Mouse (Mus musculus): ENCODE measurements around the gene Strap. TPM values are rescaled to one million over a fixed set of nuclear protein-coding genes. Genes with fewer than 3 reads are reported as not detected.
"Not testable (repeated sequence)": the region's sequence is repeated elsewhere in the genome, so short reads cannot be mapped to it uniquely, and the experiment has no call there.

Gene Strap
- polyA plus RNA-seq, 1 experiment from 2014 or later, result 188 TPM

- Histone ChIP-seq H3K27me3 (replicated peaks; ENCODE audit: control insufficient read depth, insufficient read depth, low read length) (no peaks in the 10 kb centered on the region), H3K9ac (replicated peaks; ENCODE audit: low read depth, low read length) (no peak overlapping the region), H3K4me3 (replicated peaks; ENCODE audit: low read length) (no peak overlapping the region), H3K36me3 (ENCODE audit: control insufficient read depth, insufficient read depth) (no peaks in the 10 kb centered on the region), H3K4me1 (replicated peaks; ENCODE audit: control insufficient read depth, insufficient read depth, low read length) (peaks cover 4% of the 10 kb centered on the region), H3K4me2 (ENCODE audit: low read length) (no peak overlapping the region), H3K9me3 (ENCODE audit: control insufficient read depth, low read length) (no peaks in the 10 kb centered on the region), H3K27ac (ENCODE audit: low read length) (no peak overlapping the region)
- 92% methylated on average over 3 of the region's 3 CpGs for WGBS
- ATAC-seq, result no peak
Measured at GRCm38 (mm10) chr6:137702186-137702585, 32.7 kb upstream of the Strap start.

DNA sequence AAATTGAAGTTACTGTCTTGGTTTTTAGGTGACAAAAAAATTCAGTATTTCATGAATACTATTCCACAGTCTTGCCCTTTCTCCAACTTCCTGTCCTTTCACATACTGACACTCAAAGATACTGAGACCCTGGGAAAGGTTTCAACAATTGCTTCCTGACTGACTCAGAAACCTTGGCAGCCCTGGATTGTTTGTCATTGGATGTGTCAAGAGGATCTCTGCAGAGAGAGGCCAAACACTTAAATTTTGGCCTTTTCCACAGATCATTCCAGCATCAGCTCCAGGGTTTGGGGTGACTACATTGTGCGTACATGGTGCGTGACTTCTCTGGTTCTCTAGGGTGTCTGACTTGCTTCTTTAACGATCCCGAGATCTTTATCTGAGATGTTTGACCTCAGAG lies 32.0 kb upstream of the Strap start:
- no peak overlapping the region for H3K27ac ChIP-seq (ENCODE audit: low read length)
- no peak for ATAC-seq
- H3K27me3 ChIP-seq (replicated peaks; ENCODE audit: control insufficient read depth, insufficient read depth, low read length), result no peaks in the 10 kb centered on the region
- H3K9ac ChIP-seq (replicated peaks; ENCODE audit: low read depth, low read length), result no peak overlapping the region
- 83% methylated on average over 4 of the region's 4 CpGs for WGBS
- H3K4me2 ChIP-seq (ENCODE audit: low read length), result no peak overlapping the region
- H3K9me3 ChIP-seq (ENCODE audit: control insufficient read depth, low read length), result no peaks in the 10 kb centered on the region
- peaks cover 4% of the 10 kb centered on the region for H3K4me1 ChIP-seq (replicated peaks; ENCODE audit: control insufficient read depth, insufficient read depth, low read length)
- H3K4me3 ChIP-seq (replicated peaks; ENCODE audit: low read length), result no peak overlapping the region
- H3K36me3 ChIP-seq (ENCODE audit: control insufficient read depth, insufficient read depth), result no peaks in the 10 kb centered on the region

DNA sequence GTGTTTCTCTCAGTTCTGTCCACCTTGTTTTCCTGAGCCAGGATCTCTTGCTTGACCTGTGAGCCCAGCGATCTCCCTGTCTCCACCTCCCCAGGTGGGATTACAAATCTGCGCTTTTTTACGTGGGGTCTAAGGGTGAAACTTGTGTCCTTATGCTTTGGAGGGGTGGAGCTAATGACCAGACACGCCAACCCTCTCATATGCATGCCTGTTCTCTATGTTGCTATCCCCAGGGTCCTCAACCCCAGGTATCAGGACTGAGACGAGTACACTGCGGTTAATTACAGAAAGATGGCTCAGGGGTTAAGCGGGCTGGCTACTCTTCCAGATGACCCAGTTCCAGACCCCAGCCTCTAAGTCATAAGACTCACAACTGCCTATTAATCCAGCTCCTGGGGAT lies 31.4 kb upstream of the Strap start:
- Histone ChIP-seq H3K9ac (replicated peaks; ENCODE audit: low read depth, low read length) (no peak overlapping the region), H3K4me3 (replicated peaks; ENCODE audit: low read length) (no peak overlapping the region), H3K36me3 (ENCODE audit: control insufficient read depth, insufficient read depth) (no peaks in the 10 kb centered on the region), H3K27me3 (replicated peaks; ENCODE audit: control insufficient read depth, insufficient read depth, low read length) (no peaks in the 10 kb centered on the region), H3K4me1 (replicated peaks; ENCODE audit: control insufficient read depth, insufficient read depth, low read length) (peaks cover 4% of the 10 kb centered on the region), H3K9me3 (ENCODE audit: control insufficient read depth, low read length) (no peaks in the 10 kb centered on the region), H3K4me2 (ENCODE audit: low read length) (no peak overlapping the region), H3K27ac (ENCODE audit: low read length) (no peak overlapping the region)
- ATAC-seq, result no peak
- 93% methylated on average over 7 of the region's 7 CpGs for WGBS

DNA sequence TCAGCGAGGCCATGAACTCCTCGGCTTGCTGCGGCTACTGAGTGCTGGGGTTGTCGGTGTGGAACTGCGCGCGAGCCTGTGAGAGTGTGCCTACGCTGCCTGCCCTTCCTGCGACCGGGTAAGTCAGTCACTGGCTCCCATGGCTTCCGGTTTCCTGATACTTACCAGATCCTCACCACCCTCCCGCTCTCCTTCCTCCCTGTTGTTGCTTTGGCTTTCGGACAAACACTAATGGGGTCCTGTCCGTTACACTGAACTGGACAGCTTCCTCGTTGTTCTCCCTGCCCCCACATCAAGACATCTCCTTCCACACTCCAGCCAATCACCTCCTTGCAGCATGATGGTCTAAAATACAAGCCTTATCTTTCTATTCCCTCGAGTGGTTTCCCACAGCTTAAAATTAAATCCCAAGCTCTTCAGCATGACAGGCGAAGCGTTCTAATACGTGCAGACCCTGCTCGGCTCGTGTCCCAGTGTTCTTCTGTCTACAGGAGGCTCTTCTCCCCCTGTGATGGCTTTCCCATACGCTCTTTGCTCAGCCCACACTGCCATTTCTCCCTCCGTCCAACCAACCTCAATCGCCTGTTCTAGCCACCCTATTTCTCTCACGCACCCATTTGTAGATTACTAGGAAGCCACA lies 30.5 kb upstream of the Strap start:
- Histone ChIP-seq H3K27me3 (replicated peaks; ENCODE audit: control insufficient read depth, insufficient read depth, low read length) (no peaks in the 10 kb centered on the region), H3K27ac (ENCODE audit: low read length) (no peak overlapping the region), H3K36me3 (ENCODE audit: control insufficient read depth, insufficient read depth) (no peaks in the 10 kb centered on the region), H3K9ac (replicated peaks; ENCODE audit: low read depth, low read length) (no peak overlapping the region), H3K4me3 (replicated peaks; ENCODE audit: low read length) (no peak overlapping the region), H3K4me1 (replicated peaks; ENCODE audit: control insufficient read depth, insufficient read depth, low read length) (peaks cover 4% of the 10 kb centered on the region), H3K4me2 (ENCODE audit: low read length) (no peak overlapping the region), H3K9me3 (ENCODE audit: control insufficient read depth, low read length) (no peaks in the 10 kb centered on the region)
- 86% methylated on average over 25 of the region's 25 CpGs for WGBS
- no peak for ATAC-seq

- Histone ChIP-seq H3K27ac (ENCODE audit: low read length) (no peak overlapping the region), H3K4me2 (ENCODE audit: low read length) (no peak overlapping the region), H3K36me3 (ENCODE audit: control insufficient read depth, insufficient read depth) (no peaks in the 10 kb centered on the region), H3K9me3 (ENCODE audit: control insufficient read depth, low read length) (no peaks in the 10 kb centered on the region), H3K4me3 (replicated peaks; ENCODE audit: low read length) (no peak overlapping the region), H3K27me3 (replicated peaks; ENCODE audit: control insufficient read depth, insufficient read depth, low read length) (no peaks in the 10 kb centered on the region), H3K9ac (replicated peaks; ENCODE audit: low read depth, low read length) (no peak overlapping the region), H3K4me1 (replicated peaks; ENCODE audit: control insufficient read depth, insufficient read depth, low read length) (no peaks in the 10 kb centered on the region)
- 92% methylated on average over 10 of the region's 10 CpGs for WGBS
- ATAC-seq, result no peak
Measured at GRCm38 (mm10) chr6:137706209-137706608, 28.7 kb upstream of the Strap start.

GRCm38 (mm10) chr6:137708726-137709405 lies 26.0 kb upstream of the Strap start:
- not testable (repeated sequence) for H3K36me3 ChIP-seq (ENCODE audit: control insufficient read depth, insufficient read depth); H3K4me2 ChIP-seq (ENCODE audit: low read length); H3K4me1 ChIP-seq (replicated peaks; ENCODE audit: control insufficient read depth, insufficient read depth, low read length); H3K9me3 ChIP-seq (ENCODE audit: control insufficient read depth, low read length); ATAC-seq; H3K4me3 ChIP-seq (replicated peaks; ENCODE audit: low read length); H3K9ac ChIP-seq (replicated peaks; ENCODE audit: low read depth, low read length); H3K27me3 ChIP-seq (replicated peaks; ENCODE audit: control insufficient read depth, insufficient read depth, low read length); H3K27ac ChIP-seq (ENCODE audit: low read length)
- WGBS, result 89% methylated on average over 13 of the region's 13 CpGs

DNA sequence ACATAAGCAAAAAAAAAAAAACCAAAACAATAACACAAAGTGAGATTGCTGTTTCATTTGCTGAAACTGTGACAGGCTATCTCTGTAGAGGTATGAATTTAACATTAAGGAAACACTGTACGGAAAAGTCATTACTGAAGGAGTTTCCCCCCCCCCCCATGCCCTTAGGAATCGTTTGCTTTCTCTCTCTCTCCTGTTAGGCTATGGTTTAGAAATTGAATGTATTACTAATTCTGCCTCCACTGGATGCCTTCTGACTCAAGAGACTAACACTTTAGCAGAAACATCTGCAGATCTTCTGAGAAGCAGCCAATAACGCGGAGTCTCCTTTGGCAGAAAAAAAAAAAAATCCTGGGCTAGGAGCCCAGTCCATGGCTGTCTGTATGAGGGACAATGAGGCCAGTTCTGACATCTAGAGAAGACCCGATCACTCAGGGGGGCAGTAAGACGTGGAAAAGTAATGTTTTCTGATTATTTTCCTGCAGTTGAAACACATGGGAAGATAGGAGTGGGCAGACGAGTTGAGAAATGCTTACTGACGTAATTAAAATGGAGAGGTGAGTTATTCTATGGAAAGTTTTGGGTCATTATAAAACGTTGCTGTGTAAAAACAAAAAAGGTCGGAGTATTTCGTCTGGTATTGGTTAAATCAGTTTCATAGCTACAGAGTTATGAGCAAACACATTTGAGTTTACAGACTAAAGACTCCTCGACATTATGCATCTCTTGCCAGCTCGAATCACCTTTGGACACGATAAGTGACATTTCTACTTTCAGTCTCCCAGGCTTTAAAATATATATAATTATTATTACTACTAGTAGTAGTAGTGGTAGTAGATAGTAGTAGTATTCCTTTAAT lies 24.5 kb upstream of the Strap start:
- H3K27me3 ChIP-seq (replicated peaks; ENCODE audit: control insufficient read depth, insufficient read depth, low read length), result no peaks in the 10 kb centered on the region
- H3K4me2 ChIP-seq (ENCODE audit: low read length), result no peak overlapping the region
- 73% methylated on average over 14 of the region's 14 CpGs for WGBS
- H3K4me3 ChIP-seq (replicated peaks; ENCODE audit: low read length), result no peak overlapping the region
- no peak overlapping the region for H3K27ac ChIP-seq (ENCODE audit: low read length)
- H3K9me3 ChIP-seq (ENCODE audit: control insufficient read depth, low read length), result no peaks in the 10 kb centered on the region
- no peak overlapping the region for H3K9ac ChIP-seq (replicated peaks; ENCODE audit: low read depth, low read length)
- ATAC-seq, result no peak
- no peaks in the 10 kb centered on the region for H3K36me3 ChIP-seq (ENCODE audit: control insufficient read depth, insufficient read depth)
- H3K4me1 ChIP-seq (replicated peaks; ENCODE audit: control insufficient read depth, insufficient read depth, low read length), result peaks cover 7% of the 10 kb centered on the region

DNA sequence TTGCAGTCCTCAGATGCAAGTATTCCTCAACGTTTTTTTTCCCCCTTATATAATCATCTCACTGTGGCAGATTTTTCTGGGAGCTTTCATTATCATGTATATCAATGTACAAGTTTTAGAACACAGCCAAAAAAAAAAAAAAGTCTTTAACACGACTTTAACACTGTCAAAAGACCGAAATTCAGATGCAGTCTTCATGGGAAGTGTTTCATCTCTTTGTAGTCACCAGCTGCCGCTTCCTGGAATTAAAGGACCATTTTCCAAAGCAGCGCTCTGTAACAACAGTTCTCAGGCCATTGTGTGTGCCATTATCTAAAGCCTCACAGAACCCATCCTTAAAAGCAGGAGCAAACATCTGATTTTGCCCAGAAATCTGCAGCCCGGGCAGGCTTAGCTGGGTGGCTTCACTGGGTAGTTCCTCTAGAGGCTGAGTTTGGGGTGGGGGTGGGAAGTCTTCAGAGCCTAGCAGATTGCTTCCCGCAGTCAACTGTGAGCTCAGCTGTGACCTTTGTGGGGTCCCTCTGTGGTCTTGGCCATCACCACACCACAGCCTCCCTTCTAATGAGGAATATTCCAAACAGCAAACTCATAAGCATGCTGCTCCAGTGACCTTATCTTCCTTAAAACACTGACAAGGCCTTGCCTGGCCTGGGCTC lies 22.1 kb upstream of the Strap start:
- peak; percentile 31; the same call in 1 of the 2 replicates for ATAC-seq
- 23% methylated on average over 7 of the region's 7 CpGs for WGBS
- H3K4me2 ChIP-seq (ENCODE audit: low read length), result no peak overlapping the region

GRCm38 (mm10) chr6:137713310-137713664 lies 21.6 kb upstream of the Strap start:
- 56% methylated on average over 3 of the region's 3 CpGs for WGBS
- ATAC-seq, result peak; percentile 74
- Histone ChIP-seq H3K4me2 (ENCODE audit: low read length) (no peak overlapping the region), H3K36me3 (ENCODE audit: control insufficient read depth, insufficient read depth) (no peaks in the 10 kb centered on the region), H3K9ac (replicated peaks; ENCODE audit: low read depth, low read length) (no peak overlapping the region), H3K4me1 (replicated peaks; ENCODE audit: control insufficient read depth, insufficient read depth, low read length) (peaks cover 7% of the 10 kb centered on the region), H3K27ac (ENCODE audit: low read length) (no peak overlapping the region), H3K4me3 (replicated peaks; ENCODE audit: low read length) (no peak overlapping the region), H3K9me3 (ENCODE audit: control insufficient read depth, low read length) (no peaks in the 10 kb centered on the region), H3K27me3 (replicated peaks; ENCODE audit: control insufficient read depth, insufficient read depth, low read length) (no peaks in the 10 kb centered on the region)

More for the DNA sequence above, 22.1 kb upstream of the Strap start:
- Histone ChIP-seq H3K27ac (ENCODE audit: low read length) (no peak overlapping the region), H3K27me3 (replicated peaks; ENCODE audit: control insufficient read depth, insufficient read depth, low read length) (no peaks in the 10 kb centered on the region), H3K9ac (replicated peaks; ENCODE audit: low read depth, low read length) (no peak overlapping the region), H3K9me3 (ENCODE audit: control insufficient read depth, low read length) (no peaks in the 10 kb centered on the region), H3K36me3 (ENCODE audit: control insufficient read depth, insufficient read depth) (no peaks in the 10 kb centered on the region), H3K4me1 (replicated peaks; ENCODE audit: control insufficient read depth, insufficient read depth, low read length) (peaks cover 7% of the 10 kb centered on the region), H3K4me3 (replicated peaks; ENCODE audit: low read length) (no peak overlapping the region)
